Mouse (Mus musculus) R1 (cell line): ENCODE data around the gene Phgdh.

Experiments
- DNase-seq: peaks from one replicate; pipeline ENCODE4 v3.0.0-alpha.2; 2018; ENCODE audit warnings: low read depth, low spot score

Phgdh gene

GRCm38 (mm10) chr3:98339706-98340109 lies at the start of gene Phgdh:
TSS of gene Phgdh (minus strand) at chr3:98339990.
- peak; percentile 90 for DNase-seq

GRCm38 (mm10) chr3:98389305-98389704 lies 49.5 kb upstream of the Phgdh start:
- DNase-seq: no peak

- no peak for DNase-seq
Observed at GRCm38 (mm10) chr3:98387756-98388155, 48.0 kb upstream of the Phgdh start.

GRCm38 (mm10) chr3:98387086-98387485 lies 47.3 kb upstream of the Phgdh start:
- no peak for DNase-seq

GRCm38 (mm10) chr3:98383024-98383790 lies 43.4 kb upstream of the Phgdh start:
- no peak for DNase-seq

- peak; percentile 61 for DNase-seq
Observed at GRCm38 (mm10) chr3:98382246-98382939, 42.6 kb upstream of the Phgdh start, which contains the start of gene Zfp697. TSS of gene Zfp697 (plus strand) at chr3:98382461.

- DNase-seq: no peak
Observed at GRCm38 (mm10) chr3:98381677-98382245, 42.0 kb upstream of the Phgdh start.

GRCm38 (mm10) chr3:98379236-98379635 lies 39.4 kb upstream of the Phgdh start:
- DNase-seq: no peak

GRCm38 (mm10) chr3:98378267-98378666 lies 38.5 kb upstream of the Phgdh start:
- no peak for DNase-seq

- no peak for DNase-seq
Observed at GRCm38 (mm10) chr3:98374980-98375379, 35.2 kb upstream of the Phgdh start.

- no peak for DNase-seq
Observed at GRCm38 (mm10) chr3:98374062-98374719, 34.4 kb upstream of the Phgdh start.

- no peak for DNase-seq
Observed at GRCm38 (mm10) chr3:98368776-98369175, 29.0 kb upstream of the Phgdh start.

- DNase-seq: no peak
Observed at GRCm38 (mm10) chr3:98368283-98368682, 28.5 kb upstream of the Phgdh start.

GRCm38 (mm10) chr3:98366823-98367222 lies 27.0 kb upstream of the Phgdh start:
- DNase-seq: no peak

GRCm38 (mm10) chr3:98366086-98366485 lies 26.3 kb upstream of the Phgdh start:
- no peak for DNase-seq

- DNase-seq: peak; percentile 26
Observed at GRCm38 (mm10) chr3:98362753-98363152, 23.0 kb upstream of the Phgdh start.

GRCm38 (mm10) chr3:98356632-98357370 lies 17.0 kb upstream of the Phgdh start:
- DNase-seq: no peak

- DNase-seq: no peak
Observed at GRCm38 (mm10) chr3:98356026-98356365, 16.2 kb upstream of the Phgdh start.

- peak; percentile 56 for DNase-seq
Observed at GRCm38 (mm10) chr3:98355344-98356025, 15.7 kb upstream of the Phgdh start.

- peak; percentile 56 for DNase-seq
Observed at GRCm38 (mm10) chr3:98353892-98354291, 14.1 kb upstream of the Phgdh start.

GRCm38 (mm10) chr3:98348705-98349104 lies 8.9 kb upstream of the Phgdh start:
- DNase-seq: peak; percentile 89
